Mouse (Mus musculus) urinary bladder, postnatal 4 days (tissue): Measurements from ENCODE around the gene Ptger3.

Experiments
- DNase-seq, 2 experiments: peaks; one replicate each; pipeline ENCODE4 v3.0.0; 2021 to 2022; ENCODE audit warnings: low spot score in 2 of 2

Gene Ptger3

DNA sequence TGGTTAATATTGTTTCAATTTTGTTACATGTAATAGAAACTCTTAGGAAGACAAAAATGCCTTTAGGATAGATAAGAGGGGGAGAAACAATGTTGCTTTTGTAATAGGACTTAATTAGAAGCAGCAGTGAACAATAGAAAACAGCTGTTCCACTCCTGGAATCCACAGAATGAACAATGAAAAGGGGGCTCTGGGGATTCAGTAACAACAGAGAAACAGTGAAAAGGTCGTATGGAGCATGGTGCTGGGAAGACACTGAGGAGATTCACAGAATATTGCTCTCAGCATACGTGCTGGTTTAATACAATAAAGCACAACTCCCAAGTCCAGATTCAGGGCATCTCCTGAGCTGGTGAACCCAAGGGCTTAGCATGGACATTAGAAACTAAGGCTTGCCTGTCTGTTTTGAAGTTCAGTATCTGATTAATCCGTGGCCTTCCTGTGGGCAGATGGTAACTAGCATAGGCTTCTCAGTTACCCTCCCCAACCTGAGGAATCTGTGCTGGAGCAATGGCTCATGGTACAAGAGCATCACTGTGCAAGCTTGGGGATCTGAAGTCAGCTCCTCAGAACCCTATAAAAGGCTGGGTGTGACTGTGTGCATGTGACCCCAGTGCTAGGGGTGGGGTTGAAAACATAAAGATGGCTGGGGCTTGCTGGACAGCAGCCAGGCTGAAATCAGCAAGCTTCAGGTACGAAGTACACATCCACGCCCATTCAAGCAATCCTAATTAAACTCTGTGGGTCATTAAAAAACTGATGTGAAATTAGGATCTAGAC, 16.1 kb downstream of the Ptger3 start:
- DNase-seq: no peak

- no peak for DNase-seq
These were observed 31.2 kb downstream of the Ptger3 start for GRCm38 (mm10) chr3:157597837-157598379.

- DNase-seq: no peak
These were observed 38.2 kb downstream of the Ptger3 start for GRCm38 (mm10) chr3:157604684-157605410.

GRCm38 (mm10) chr3:157605411-157605740, 38.7 kb downstream of the Ptger3 start:
- no peak for DNase-seq

DNA sequence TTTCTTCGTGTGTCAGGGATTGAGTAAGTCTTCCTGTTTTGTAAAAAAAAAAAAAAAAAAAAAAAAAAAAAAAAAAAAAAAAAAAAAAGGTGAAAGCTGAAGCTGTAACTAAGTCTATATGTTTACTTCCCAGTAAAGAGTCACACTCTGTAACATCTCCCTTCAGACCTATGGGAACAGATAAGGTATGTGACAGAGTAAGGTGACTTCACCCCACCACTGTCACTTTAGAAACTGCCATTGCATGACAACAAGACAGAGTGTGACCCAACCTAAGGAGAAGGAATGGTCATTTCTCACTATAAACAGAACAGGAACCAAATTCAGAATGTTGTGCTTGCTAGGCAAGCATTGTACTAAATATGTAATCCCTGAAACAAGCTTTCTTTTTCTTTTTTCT, 46.9 kb downstream of the Ptger3 start:
- DNase-seq: no peak

DNA sequence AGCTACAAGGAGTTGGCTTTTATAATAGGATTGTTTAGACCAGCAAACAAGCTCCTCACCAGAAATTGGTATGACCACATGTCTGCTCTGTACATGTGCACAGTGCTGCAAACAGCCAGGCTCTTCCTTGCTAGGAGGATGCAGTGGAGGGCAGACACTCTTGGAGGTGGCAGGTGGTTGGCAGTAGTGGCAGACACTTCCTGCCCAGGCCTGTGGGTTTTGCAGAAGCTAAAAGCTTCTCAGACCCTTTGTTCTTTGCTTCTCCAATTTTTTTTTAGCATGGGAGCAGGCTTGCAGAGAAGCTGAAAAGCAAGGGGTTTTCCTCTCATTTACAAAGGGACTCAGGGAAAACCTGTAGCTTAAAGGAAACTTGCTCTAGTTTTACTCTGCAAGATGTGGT, 50.3 kb downstream of the Ptger3 start:
- no peak for DNase-seq

DNA sequence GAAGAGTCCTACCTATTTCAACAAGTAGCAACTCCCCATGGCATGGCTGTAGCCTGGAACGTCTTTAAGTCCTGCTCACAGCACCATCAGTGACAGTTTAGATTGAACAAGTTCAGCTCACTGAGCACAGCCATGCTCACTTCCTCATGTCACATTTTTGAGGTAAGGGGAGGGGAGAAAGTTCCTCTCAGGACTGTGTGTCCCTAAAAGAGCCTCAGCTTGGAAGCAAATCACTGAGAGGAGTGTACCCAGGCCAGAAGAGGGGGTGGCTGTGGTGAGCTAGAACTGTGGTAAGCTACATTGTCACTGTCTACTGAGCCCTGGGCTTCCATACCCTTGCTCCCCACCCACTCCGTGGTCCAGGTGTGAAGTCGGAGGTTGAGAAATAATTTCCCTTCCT, 60.7 kb downstream of the Ptger3 start:
- no peak for DNase-seq

DNA sequence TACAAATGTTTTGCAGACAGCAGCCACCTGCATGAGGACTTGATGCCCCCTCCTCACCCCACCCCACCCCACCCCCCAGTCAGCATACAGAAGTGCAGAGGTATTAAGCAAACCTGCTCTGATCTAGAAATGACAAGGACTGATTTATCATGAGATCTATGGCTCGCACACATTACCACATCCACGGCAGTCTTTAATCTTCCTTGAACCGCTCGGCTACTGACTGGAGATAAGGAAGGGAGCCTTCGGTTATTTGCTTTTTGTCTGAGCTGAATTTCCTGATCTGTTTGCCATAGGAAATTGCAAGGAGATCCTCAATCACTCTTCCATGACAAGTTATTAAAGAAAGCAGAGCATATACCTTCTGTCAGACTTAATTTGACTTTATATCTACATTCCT, 64.0 kb downstream of the Ptger3 start:
- DNase-seq: no peak

DNA sequence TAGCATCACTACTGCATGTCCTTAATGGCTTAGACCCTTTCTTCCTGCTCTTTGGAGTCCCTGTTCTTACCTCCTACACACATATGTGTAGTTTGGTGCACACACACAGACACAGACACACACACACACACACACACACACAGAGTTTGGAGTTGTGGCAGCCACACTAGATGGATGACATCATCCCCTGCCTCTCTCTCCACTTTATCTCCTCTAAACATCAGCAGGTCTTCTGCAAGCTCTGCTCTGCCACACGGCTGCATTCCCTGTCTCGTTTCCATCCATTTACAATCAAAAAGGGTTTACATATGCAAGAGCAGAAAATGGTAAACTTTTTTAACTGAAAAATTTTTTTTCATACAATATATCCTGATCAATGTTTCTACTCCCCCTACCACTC, 64.7 kb downstream of the Ptger3 start:
- DNase-seq: no peak

- no peak for DNase-seq
These were observed 67.7 kb downstream of the Ptger3 start for GRCm38 (mm10) chr3:157634431-157634830.

DNA sequence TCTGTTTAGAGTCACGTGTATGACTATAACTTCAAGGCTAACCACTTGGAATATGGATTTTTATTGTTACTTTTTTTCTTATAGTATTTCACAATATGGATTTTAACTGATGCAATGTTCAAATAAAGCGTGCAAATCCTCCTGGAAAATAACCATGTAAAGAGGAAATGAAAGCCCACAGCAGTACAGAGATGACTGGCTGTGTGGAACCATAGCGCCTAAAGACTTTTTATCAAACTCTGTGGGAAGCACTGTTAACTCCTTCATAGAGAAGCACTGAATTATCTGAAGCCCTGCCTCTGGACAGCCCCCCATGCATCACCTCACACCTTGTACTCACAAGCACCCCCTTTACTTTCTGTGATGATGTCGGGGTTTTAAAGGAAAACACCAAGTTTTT, 69.0 kb downstream of the Ptger3 start:
- DNase-seq: no peak

GRCm38 (mm10) chr3:157636887-157637286, 70.2 kb downstream of the Ptger3 start:
- DNase-seq: no peak

DNA sequence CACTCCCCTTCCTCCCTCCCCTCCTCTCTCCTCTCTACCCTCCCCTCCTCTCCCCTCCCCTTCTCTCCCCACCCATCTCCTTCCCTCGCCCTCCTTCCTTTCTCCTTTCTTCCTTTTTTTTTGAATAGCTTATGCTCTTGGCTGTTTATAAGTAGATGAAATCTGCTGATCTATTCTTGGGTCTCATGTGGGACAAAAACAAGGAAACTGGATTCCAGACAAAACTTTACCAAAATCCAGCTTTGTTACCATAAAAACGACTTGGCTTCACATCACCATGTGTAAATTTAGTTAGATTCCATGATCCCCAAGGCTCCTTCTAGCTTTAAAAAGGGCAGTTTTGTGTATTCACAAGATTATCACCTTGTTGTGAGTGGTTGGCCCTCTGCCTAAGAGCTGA, 70.6 kb downstream of the Ptger3 start:
- no peak for DNase-seq

DNA sequence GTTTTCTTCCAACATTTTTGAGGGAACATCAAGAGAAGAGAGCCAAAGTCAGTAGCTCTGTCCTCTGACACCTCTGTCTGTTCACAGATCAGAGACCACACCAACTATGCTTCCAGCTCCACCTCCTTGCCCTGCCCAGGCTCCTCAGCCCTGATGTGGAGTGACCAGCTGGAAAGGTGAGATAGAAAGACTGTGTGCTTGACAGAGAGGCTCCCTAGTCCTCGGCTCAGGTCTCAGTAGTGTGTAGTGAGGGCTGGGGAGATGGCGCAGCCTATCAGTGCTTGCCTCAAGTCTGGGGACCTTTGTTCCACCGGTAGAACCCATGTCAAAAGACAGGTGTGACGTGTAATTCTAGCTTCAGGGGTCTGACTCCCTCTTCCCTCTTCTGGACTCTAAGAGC, 74.9 kb downstream of the Ptger3 start:
- DNase-seq: no peak

- no peak for DNase-seq
These were observed 94.9 kb downstream of the Ptger3 start for GRCm38 (mm10) chr3:157661622-157662021.

GRCm38 (mm10) chr3:157664486-157665041, 97.9 kb downstream of the Ptger3 start:
- DNase-seq: no peak

GRCm38 (mm10) chr3:157665471-157665870, 98.8 kb downstream of the Ptger3 start:
- DNase-seq: no peak

- DNase-seq: no peak
These were observed 99.5 kb downstream of the Ptger3 start for GRCm38 (mm10) chr3:157666142-157666541.

- no peak for DNase-seq
These were observed 119.4 kb downstream of the Ptger3 start for GRCm38 (mm10) chr3:157686105-157686504.

DNA sequence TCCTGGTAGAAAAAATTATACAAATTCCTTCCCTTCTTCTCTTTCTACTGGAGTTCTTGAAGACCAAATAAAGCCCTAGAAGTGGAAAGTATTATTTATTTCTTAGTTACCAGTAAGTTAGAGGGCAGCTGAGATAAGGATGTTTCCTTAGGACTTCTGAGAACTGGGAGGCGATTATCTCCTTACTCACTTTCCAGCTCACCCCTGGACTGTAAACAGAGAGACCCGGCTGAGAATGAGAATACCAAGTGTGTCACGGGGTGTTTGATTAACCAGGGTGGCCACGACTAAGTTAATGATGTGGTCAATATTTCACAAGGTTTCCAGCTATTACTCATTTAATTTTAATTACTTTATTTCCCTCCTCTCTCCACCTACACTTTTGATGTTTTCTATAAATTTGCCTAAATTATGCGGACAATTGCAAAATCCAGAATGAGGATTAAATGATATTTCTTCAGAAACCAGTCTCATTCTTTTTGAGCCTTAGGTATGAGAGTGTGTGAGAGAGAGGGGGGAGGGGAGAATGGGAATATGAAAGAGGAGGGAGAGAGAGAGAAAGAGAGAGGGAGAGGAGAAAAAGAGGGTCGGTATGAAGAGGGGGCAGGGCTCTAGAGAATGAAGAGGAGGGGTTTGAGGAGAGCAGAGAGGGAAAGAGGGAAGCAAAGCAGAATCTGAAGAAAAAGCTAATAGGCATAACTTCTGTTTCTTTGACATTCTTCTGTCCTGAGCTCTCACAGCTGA, 121.9 kb downstream of the Ptger3 start:
- DNase-seq: no peak
